ENCODE assay signal across 14 mouse cellular contexts in the genomic region with DNA sequence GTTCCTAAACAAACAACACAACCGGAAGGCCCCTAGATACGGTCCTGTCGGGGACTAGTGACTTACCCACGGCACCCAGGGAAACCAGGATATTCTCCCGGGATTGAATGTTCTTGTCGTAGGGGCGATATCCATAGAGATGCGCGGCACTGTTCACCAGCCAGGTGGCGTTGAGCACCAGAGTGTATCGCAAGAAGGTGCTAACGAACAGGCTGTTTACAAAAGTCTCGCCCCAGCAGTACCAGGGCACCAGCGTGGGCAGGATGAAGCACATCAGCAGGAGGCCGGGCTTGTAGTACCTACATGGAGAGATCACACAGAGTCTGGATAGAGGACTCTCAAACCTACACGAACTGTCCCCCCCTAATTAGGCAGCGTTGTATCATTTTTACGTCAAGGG.
"Had no signal": no experiment of that assay in that cellular context is flagged by ENCODE, and none has a peak within 500 bp of the region (broad histone marks: within the 10 kb centered on the region; RNA-seq: fewer than 3 reads in every experiment).

No protein-coding gene starts in this region.

- H3K9ac ChIP-seq: limb, embryonic 15.5 days; liver, embryonic 12.5 days; lung, embryonic 14.5 days; midbrain, embryonic 15.5 days; neural tube, embryonic 13.5 days; stomach, embryonic 15.5 days had no signal

- H3K4me1 ChIP-seq: limb, embryonic 15.5 days; midbrain, embryonic 15.5 days; neural tube, embryonic 13.5 days; stomach, embryonic 15.5 days had no signal

- H3K4me3 ChIP-seq: left cerebral cortex, adult 2 months; limb, embryonic 15.5 days; liver, embryonic 12.5 days; megakaryocyte, embryonic 14.5 days; midbrain, embryonic 15.5 days; neural tube, embryonic 13.5 days; stomach, embryonic 15.5 days had no signal

- DNase-seq: kidney, postnatal 25 days; lung, embryonic 14.5 days; lung, postnatal 14 days; right cerebral cortex, postnatal 14 days; thymus, postnatal 4 days had no signal

- H3K9me3 ChIP-seq: limb, embryonic 15.5 days; liver, embryonic 12.5 days; megakaryocyte, embryonic 14.5 days; midbrain, embryonic 15.5 days; neural tube, embryonic 13.5 days; stomach, embryonic 15.5 days had no signal

- H3K27ac ChIP-seq: left cerebral cortex, adult 2 months; limb, embryonic 15.5 days; liver, embryonic 12.5 days; macrophage; midbrain, embryonic 15.5 days; neural tube, embryonic 13.5 days; stomach, embryonic 15.5 days had no signal

- ATAC-seq: liver, embryonic 12.5 days; midbrain, embryonic 15.5 days had no signal

- H3K4me2 ChIP-seq: limb, embryonic 15.5 days; liver, embryonic 12.5 days; lung, embryonic 14.5 days; midbrain, embryonic 11.5 days; midbrain, embryonic 15.5 days; neural tube, embryonic 13.5 days; stomach, embryonic 15.5 days had no signal

- H3K27me3 ChIP-seq: limb, embryonic 15.5 days; midbrain, embryonic 15.5 days; neural tube, embryonic 13.5 days; stomach, embryonic 15.5 days had no signal
